Mouse (Mus musculus): ENCODE measurements around the gene Adam12.

GRCm38 (mm10) chr7:134175201-134175600 is 56.7 kb downstream of the Adam12 start:
- TF ChIP-seq POLR2A (IDR thresholded peaks at IDR 0.05; ENCODE audit: extremely low read depth, insufficient read depth, low read length): no peak
- no peak for TF ChIP-seq CTCF (IDR thresholded peaks at IDR 0.05; ENCODE audit: extremely low read depth, insufficient read depth, low read length)

Data from cortical plate, adult 2 months (tissue).